Mouse (Mus musculus) layer of hippocampus, adult 11-12 months (tissue): Measurements from ENCODE around the gene Dlg1.

ENCODE experiments used
- DNase-seq: peaks from one replicate; pipeline ENCODE4 v3.0.0; 2022; ENCODE audit warnings: low spot score

The Dlg1 gene

DNA sequence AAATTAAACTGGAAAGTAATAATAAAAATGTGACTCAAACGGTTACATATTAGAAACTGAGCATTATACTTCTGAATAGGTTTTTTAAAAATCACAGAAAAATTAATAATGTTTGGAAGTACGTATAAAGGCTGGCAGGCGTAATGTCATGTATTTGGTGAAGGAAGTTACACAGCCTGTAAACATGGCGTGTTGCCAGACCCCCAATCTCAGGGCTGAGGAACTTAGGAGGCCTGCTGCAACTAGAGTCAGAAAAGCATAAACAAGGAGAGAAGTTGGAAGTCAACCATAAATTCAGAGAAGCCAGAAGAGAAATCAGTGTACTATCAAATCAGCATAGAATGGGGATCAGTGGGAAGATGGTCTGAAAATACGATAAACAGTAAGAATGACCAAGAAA, 200.7 kb downstream of the Dlg1 start:
- DNase-seq = no peak

DNA sequence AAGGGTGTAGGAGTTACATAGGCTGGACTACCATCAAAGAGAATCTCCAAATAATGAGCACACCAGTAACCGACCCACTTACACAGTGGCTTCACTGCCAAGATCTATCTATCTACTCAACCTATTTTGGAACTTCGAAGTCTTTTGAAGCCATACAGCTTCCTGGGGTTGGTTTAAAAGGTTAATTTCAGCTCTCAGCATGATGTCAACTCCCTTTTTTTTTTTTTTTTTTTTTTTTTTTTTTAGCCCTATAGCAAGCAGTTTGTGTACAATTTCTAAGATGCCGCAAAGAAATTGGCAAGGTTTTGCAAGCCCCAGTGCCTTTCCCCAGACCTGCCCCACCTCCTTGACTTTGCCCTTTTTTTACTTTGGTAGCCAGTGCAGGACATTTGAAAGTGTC, 202.0 kb downstream of the Dlg1 start:
- DNase-seq = no peak

DNA sequence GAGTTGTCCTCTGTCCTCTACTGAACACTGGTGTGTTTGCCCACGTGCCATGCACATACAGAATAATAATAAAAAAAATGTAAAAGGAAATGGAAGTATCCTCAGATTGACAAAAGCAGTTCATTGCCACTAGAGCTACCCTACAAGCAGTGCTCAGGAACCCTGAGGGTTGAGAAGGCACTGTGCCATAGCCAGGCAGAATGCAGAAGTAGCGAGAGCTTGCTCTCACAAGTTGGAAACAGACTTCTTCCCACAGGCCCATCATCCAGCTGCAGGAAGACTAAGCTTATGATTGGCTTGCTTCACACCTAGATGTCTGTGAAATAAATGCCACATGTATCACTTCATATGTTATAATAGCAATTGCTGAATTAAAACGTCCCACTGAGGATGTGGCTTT, 203.7 kb downstream of the Dlg1 start:
- no peak for DNase-seq

DNA sequence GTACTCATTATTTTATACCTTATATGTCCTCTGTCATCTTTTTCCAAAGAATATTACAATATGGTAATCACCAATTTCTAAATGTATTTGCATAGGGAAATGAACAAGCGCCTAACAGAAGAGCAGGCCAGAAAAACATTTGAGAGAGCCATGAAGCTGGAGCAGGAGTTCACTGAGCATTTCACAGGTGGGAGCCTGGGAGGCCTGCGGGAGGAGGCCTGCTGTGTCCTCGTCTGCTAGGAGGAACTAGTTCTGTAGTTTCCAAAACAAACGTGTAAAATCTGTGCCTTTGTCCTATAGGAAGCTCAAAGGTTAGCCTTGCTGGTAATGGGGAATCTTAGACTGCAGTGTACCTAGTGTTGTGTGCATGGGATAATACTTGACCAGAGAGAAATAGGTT, 204.5 kb downstream of the Dlg1 start:
- no peak for DNase-seq

DNA sequence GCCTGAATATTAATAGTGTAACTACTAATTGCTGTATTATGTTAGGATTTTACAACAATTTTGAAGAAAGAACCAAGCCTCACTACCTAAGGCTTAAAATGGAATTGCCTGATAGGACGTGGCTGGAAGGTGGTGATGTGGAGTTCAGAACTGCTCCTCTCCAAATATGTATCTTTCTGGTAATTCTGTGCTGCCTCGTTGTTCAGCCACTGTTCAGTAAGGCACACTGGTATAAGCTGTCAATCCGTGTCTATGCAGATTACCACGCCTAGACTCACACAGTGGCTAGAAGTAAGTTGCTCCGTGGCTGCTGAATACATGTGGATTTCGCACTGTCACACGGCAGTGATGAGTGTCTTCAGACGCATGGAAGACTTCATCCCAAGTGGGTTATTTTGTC, 210.5 kb downstream of the Dlg1 start:
- no peak for DNase-seq

DNA sequence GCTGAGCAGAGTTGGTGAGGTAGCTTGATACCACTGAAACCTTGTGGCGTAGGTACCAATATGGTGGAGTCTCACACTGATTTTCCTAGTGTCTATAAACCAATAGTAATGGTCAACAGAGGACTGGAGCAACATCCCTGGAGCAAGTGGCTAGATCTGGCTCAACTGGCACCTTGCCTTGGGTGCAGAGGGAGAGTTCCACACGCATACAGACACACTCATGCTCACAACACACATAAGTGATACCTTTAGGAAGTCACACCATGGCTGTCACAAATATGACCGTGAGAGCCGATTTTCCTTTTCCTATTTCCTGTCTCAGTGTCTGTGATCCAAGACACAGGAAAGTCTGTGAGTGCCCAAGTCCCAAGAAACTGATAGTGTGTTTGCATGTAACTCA, 212.1 kb downstream of the Dlg1 start:
- DNase-seq = no peak

DNA sequence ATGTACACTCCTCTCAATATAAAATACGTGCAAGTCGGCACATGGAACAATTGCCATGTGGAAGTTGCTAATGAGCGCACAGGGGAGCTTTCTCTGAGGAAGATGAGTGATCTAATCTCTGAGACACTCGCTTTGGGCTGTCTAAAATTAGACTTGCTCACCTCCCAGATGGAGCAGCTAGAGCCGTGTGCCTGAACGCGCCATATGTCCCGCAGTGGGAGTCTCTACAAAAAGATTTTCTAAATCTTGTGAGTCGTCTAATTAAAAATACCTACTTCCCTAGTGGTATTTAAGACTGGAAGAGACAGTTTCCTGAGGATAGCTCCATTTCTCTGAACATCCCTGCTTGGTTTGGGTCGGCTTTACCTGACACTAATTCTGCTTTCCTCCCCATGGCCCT, 213.1 kb downstream of the Dlg1 start:
- DNase-seq = peak; percentile 72

DNA sequence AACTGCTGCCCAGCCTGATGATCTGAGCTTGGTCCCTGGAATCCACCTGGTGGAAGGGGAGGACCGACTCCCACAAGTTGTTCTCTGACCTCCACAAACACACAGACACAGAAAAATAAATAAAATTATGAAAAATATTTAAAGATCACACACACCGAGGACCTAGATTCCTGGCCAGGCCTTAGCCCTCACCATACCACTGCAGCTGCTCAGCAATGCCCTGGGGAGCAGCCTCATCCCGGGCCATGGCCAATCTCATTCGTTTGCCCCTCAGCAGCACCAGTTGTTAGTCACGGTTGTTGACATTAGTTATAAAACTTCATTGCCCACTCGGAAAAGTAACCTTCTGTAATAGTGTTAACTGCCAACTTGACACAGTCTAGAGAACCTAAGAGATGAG, 214.8 kb downstream of the Dlg1 start:
- no peak for DNase-seq

DNA sequence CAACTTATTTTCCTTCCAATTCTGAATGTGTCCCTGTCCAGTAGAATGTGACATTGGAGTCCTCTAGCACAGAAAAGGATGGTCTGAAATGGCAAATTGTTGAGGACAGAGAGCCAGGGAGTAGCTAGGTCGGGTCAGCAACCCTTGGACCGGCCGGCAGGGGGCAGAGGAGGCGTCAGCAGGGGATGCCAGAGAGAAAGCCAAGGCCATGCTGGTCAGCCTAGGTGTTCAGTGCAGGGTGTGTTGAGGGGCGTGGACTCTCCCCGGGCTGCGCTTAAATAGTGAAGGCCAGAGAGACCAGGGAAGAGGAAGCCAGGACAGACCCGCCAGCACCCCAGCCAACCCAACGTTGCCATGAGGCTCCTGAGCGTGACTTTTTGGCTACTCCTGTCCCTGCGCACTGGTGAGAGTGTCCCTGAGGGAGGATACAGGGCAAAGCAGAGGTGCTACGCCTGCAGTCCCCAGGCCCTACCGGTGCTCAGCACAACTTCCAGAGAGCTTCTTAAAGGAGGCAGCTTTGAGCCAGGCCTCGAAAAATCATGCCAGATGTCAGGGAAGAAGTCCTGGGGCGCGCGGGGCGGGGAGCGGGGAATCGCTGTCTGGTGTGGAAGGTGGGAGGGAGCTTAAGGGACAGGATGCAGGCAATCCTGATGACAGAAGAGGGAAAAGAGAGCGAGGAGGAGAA, 215.5 kb downstream of the Dlg1 start, which contains the start of gene Meltf:
Meltf (plus strand) TSS at position 238 of the 685 bp plus-strand sequence.
- DNase-seq = peak; percentile 71

DNA sequence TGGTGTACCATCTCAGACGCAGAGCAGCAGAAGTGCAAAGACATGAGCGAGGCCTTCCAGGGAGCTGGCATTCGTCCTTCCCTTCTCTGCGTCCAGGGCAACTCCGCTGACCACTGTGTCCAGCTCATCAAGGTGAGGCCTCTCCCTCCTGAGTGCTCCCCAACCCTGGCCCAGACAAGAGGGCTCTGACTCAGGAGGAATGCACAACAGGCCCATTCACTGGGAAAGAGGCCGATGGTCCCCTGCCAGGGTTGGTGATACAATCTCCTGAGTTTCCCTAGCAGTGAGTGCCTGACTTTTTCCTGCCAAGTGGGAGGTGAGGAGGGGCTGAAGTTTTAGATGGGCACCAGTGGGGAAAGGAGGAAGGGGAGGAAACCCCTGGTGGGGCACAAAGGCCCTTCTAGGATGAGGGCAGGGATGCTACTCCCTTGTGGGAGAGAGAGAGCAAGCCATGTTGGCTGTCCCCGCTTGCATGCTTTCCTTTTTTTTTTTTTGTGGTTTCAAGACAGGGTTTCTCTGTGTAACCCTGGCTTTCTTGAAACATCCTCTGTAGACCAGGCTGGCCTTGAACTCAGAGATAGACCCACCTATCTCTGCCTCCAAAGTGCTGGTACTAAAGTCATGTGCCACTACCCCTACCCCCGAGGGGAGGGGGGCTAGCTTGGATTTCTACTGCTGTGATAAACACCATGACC, 217.1 kb downstream of the Dlg1 start:
- no peak for DNase-seq

DNA sequence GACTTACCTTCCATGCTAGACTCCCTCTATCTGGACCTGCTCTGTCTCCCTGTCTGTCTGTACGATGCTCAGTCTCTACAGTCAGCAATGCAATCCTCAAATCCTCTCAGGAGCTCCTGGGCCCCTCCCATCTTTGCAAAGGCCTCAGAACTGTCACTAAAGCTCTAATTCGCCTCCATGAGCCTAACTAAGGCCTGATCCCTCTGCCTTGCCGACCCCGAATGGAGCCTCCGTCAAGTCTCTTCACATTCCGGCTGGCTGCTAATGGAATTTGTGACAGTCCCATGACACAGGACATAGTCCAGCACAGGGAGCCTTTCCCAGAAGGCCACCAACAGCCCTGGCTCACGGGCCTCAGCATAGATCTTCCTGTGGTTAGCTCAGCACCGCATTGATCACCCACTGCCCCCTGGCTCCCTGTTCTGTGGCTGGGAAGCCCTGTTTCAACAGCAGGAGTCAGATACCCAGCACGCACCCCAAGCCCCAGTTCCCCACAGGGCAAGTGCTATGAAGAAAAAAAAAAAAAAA, 219.2 kb downstream of the Dlg1 start:
- DNase-seq = no peak

DNA sequence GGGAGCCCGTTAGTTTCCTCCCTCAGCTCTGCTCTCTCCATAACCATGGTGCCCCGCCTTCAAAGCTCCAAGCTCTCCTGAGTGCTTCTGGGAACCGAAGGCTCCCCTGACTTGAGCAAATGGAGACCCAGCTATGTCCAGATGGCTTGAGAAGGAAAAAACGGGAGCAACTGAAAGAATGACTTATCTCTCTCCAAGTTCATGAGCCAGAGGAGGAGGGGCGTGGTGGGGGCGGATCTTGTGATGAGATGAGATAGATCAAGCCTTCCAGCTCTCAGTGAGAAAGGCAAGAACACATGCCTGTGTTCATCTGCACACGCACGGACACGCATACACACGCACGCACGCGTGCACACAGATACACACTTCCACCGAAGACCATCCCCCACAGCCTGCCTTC, 220.1 kb downstream of the Dlg1 start:
- DNase-seq = no peak

DNA sequence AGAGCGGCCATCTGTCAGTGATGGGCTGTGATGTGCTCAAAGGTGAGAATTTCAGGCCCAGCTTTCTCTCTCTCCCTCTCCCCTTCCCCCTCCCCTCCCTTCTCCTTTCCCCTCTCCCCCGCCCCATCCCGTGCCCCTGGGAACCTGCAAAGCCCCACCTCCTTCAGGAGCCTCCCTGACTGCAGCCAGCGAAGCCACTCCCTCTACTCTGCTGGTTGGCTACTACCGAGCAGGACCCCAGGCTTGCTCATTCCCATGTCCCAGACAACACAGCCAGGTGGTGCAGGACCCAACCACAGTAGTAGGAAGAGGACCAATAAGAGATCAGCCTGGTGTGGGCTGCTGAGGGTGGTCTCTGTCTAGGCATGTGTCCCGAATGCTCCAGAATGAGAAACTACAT, 220.7 kb downstream of the Dlg1 start:
- no peak for DNase-seq

DNA sequence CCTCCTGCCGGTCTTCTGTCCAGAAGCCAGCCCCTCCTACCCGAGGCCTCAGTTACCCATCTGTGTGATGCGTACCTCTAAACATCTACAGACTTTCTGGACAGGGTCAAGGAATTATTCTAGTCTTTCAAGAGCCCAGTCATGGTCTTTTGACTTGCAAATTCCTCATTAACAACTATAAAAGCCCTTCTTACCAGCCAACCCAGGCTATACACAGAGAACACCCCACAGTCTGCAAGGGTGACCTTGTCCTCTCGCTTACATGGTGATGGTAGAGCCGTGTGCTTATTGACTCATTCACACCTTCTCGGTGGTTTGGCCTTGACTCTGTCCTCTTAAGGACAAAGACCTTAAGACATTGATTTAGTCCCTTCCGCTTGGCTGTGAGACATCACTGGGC, 227.7 kb downstream of the Dlg1 start:
- DNase-seq = no peak

DNA sequence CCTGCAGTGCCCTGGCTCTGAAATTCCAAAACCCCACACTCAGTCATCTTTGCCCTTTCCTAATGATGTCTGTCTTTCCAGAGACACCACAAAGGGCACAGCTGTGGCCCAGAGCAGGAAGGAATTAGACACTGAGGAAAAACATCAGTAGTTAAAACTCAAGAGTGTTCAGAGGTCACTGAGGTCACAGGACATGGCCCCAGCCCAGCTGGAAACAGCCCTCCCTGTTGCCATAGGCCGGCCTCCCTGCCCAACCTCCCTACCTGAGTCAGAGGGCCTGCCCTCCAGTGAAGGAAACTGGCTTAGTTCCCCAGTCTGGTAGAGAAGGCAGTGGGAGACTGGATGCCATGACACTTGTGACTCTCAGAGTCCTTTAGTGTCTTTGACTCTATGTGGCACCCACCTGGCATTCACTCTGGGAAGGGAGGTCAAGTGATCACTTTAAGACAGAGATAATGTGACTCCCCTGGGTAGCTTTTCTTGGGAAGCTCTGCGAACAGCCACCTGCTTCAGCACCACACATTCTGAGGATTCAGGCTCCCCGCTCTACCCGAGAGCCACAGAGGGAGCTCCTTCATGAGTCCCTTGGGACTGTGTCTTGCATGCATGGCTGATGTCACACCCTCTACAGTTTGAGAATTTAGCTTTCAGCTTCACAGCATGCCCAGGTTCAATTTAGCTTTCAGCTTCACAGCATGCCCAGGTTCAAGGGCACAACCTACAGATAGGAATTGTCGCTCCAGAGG, 230.3 kb downstream of the Dlg1 start:
- no peak for DNase-seq

DNA sequence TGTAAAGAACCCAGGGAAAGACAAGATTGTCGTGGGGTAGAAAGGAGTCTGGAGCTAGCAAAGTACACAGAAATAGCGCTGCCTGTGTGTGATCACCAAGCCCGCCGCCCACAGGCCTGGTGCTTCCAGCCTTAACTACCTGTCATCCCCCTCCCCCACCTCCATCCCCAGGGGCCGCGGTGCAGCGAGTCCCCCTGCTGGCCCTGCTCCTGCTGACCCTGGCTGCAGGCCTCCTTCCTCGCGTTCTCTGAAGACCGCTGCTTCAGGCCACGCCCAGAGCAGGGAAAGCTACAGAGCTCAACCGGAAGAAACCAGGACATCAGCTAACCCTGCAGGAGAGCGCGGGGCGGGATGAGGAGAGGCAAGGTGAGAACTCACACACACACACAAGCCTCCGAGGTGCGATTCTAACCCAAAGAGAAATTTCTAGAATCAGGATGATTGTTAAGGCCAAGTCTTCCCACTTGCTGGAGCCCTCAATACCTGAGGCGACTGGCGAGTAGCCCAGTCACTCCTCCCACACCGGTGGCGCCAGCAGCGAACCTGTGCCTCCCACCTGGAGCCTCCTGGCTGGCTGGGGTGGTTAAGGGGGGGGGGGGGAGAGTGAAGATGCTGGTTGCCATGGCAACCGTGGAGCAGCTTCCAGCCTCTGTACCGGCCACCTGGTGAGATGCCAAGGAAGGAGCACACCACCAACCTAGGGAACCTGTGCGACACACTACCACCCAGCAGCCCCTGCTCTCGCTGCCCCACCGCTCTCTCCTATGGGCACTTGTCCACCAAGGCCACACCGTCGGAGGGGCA, 233.9 kb downstream of the Dlg1 start:
- peak; percentile 67 for DNase-seq

DNA sequence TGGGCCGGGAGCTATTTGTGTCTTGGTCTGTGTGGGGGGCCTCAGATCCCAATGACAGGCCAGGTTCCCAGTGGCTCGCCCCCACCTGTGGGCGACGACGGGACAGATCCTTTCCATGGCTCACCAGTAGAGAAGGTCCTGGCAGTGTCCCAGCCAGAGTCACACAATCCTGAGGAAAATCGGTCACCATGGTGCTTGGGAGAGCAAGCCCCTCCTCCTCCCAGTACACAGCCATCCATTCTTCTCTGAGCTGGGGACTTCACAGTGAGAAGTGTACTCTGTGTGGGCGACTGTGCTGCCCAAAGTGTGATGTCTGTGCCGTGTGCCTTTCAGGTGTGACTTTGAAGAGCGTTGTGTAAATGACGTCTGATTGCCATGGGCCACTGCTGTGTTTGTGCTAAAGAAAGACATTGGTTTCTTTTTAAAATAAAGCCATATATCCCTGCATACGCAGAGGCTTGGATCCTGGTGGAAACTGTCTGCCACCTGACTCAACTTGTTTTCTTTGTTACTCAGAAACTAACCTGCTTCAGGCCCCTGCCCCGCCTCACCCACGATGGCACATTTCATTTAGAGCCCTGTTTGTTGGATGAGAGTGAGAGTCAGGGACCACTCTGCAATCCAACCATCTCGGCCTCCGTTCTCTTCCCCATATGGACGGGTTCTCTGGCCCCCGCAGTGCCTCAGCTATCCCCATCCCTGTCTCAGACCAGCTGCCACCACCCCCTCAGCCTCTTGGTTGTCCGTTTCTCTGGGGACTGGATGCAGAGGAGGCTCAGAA, 235.5 kb downstream of the Dlg1 start:
- DNase-seq = peak; percentile 87

DNA sequence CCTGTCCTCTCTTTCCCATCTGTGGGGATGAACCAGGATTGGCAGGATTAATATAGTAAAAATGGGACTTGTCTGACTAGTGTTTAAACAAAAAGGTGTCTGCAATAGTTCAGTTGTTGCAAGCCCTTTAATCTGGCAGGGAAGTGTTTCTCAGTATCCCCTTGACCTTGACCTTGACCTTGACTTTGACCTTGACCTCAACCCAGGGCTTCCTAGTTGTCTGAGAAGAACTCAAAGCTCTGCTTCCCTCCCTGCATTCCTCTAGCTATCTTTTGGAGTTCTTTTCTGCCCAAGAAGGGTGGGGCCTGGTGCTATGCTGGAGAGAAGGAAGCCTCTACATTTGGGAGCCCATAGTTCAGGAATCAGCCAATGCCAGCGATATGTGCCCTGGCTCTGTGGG, 238.6 kb downstream of the Dlg1 start:
- DNase-seq = no peak

DNA sequence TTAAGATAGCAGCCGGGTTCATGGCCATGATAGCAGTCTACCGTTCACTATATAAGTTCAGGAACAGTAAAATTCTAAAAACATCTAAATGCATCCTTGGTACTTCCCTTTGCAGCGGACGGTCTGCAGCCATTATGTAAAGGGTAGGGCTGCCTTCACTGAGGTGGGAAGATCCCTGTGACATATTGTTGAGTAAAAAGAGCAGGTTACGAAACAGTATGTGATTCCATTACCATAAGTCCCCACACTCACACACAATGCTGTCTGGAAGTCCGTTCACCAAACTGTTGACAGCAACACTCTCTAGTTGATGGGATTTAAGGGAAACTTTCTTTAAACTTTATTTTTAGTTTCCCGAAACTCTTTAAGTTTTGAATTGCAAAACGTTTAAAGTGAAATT, 240.0 kb downstream of the Dlg1 start:
- no peak for DNase-seq

DNA sequence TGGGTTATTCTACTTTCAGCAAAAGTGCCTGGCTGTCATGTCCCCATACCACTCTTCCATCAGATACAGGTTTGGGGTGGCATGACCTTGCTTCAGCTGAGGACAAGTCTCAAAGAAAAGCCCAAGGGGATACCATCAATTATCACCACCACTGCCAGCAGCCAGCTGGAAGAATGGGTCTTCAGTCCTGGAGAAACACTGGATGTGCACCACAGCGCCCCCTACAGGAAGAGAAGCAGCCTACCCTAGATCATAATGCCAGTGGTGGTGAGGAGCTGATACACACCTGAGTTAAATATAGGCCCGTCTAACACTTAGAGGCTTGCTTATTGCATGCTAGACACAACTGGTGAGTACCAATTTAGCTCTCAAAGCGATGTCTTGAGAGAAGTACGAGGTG, 242.1 kb downstream of the Dlg1 start:
- DNase-seq = no peak
